Mouse (Mus musculus) CH12.LX (cell line): Measurements from ENCODE around the gene Fastkd5. TPM values are rescaled to one million over a fixed set of nuclear protein-coding genes. Genes with fewer than 3 reads are reported as not detected.

Experiments
- DNase-seq: peaks from one replicate; pipeline ENCODE4 v3.0.0-alpha.2; 2013; ENCODE audit errors: extremely low read depth
- H3K27ac ChIP-seq: 2 replicates; pipeline ENCODE4 v1.5.1; 2012; ENCODE audit warnings: low read depth, mild to moderate bottlenecking, control low read depth, moderate library complexity; ENCODE audit not compliant: insufficient read depth
- H3K27me3 ChIP-seq: replicated peaks from 2 replicates; pipeline ENCODE3; 2012; ENCODE audit warnings: inconsistent platforms
- H3K36me3 ChIP-seq, 2 experiments: replicated peaks in 1 of 2; 2 replicates each; pipeline versions ENCODE3 to v1.6.1; 2012; ENCODE audit warnings: inconsistent platforms in 1 of 2, low read length in 1 of 2, mild to moderate bottlenecking in 1 of 2, mixed read lengths in 1 of 2, moderate library complexity in 1 of 2; ENCODE audit not compliant: control insufficient read depth in 1 of 2, insufficient read depth in 1 of 2
- H3K4me1 ChIP-seq, 2 experiments: 2 replicates each; pipeline ENCODE4 v1.6.1; 2012; ENCODE audit warnings: inconsistent platforms in 1 of 2, moderate library complexity in 1 of 2; ENCODE audit not compliant: insufficient read depth in 2 of 2, control insufficient read depth in 1 of 2
- H3K4me2 ChIP-seq: 2 replicates; pipeline ENCODE4 v1.6.1; 2012; ENCODE audit warnings: low read depth, mild to moderate bottlenecking, control low read depth; ENCODE audit not compliant: poor library complexity, insufficient read depth, severe bottlenecking
- H3K4me3 ChIP-seq, 3 experiments: fragments of 150-350 bp in 1 of 3; sonication (generic) in 1 of 3; replicated peaks in 1 of 3; 2 replicates each; pipeline versions ENCODE3 to v1.5.1; 2011 to 2012; ENCODE audit warnings: low read depth in 2 of 3, low read length in 2 of 3, mild to moderate bottlenecking in 2 of 3, moderate library complexity in 2 of 3, control low read depth in 1 of 3, improper control_type of control experiment in 1 of 3, inconsistent platforms in 1 of 3, mixed read lengths in 1 of 3; ENCODE audit not compliant: poor library complexity in 1 of 3
- H3K79me2 ChIP-seq: replicated peaks from 2 replicates; pipeline ENCODE4 v1.6.1; 2012; ENCODE audit warnings: mild to moderate bottlenecking, moderate library complexity; ENCODE audit not compliant: control insufficient read depth, poor library complexity, insufficient read depth, severe bottlenecking; ENCODE audit errors: extremely low read depth
- H3K9ac ChIP-seq: 2 replicates; pipeline ENCODE4 v1.6.1; 2012; ENCODE audit warnings: low read depth, mild to moderate bottlenecking, control low read depth, moderate library complexity; ENCODE audit not compliant: insufficient read depth
- H3K9me3 ChIP-seq: replicated peaks from 2 replicates; pipeline ENCODE3; 2012; ENCODE audit warnings: low read length, inconsistent platforms, mixed read lengths
- BHLHE40 ChIP-seq: IDR thresholded peaks from 2 replicates; pipeline ENCODE4 v1.6.1; 2011; ENCODE audit warnings: mild to moderate bottlenecking, low read depth, low read length, improper control_type of control experiment
- CHD1 ChIP-seq: IDR thresholded peaks from 2 replicates; pipeline ENCODE4 v1.6.1; 2012; ENCODE audit warnings: low read depth, low read length, improper control_type of control experiment, inconsistent platforms
- CHD2 ChIP-seq: IDR thresholded peaks from 2 replicates; pipeline ENCODE4 v1.6.1; 2011; ENCODE audit warnings: low read length, improper control_type of control experiment
- CTCF ChIP-seq, 2 experiments: IDR thresholded peaks in 1 of 2; conservative IDR thresholded peaks in 1 of 2; 2 replicates each; pipeline ENCODE4 v1.5.1; 2011 to 2012; ENCODE audit warnings: low read depth in 2 of 2, low read length in 2 of 2, improper control_type of control experiment in 1 of 2, inconsistent platforms in 1 of 2, mild to moderate bottlenecking in 1 of 2, moderate library complexity in 1 of 2
- E2F4 ChIP-seq: IDR thresholded peaks from 2 replicates; pipeline ENCODE4 v1.6.1; 2011; ENCODE audit warnings: low read depth, low read length, improper control_type of control experiment; ENCODE audit not compliant: insufficient replicate concordance
- EP300 ChIP-seq: IDR thresholded peaks from 2 replicates; pipeline ENCODE4 v1.6.1; 2011; ENCODE audit warnings: low read length, improper control_type of control experiment
- ETS1 ChIP-seq: conservative IDR thresholded peaks from 2 replicates; pipeline ENCODE4 v1.6.1; 2012; ENCODE audit warnings: low read depth, mild to moderate bottlenecking, inconsistent platforms, low read length, improper control_type of control experiment, moderate library complexity
- GABPA ChIP-seq: IDR thresholded peaks from 2 replicates; pipeline ENCODE4 v1.6.1; 2012; ENCODE audit warnings: low read depth, low read length, improper control_type of control experiment, inconsistent platforms; ENCODE audit not compliant: insufficient replicate concordance
- JUN ChIP-seq: IDR thresholded peaks from 2 replicates; pipeline ENCODE4 v1.6.1; 2011; ENCODE audit warnings: low read depth, mild to moderate bottlenecking, low read length, improper control_type of control experiment, moderate library complexity; ENCODE audit not compliant: insufficient read depth
- JUND ChIP-seq: conservative IDR thresholded peaks from 2 replicates; pipeline ENCODE4 v1.6.1; 2011; ENCODE audit warnings: low read depth, low read length, improper control_type of control experiment
- KAT2A ChIP-seq: IDR thresholded peaks from 2 replicates; pipeline ENCODE4 v1.6.1; 2012; ENCODE audit warnings: low read length, improper control_type of control experiment, inconsistent platforms; ENCODE audit not compliant: insufficient replicate concordance
- MAX ChIP-seq: IDR thresholded peaks from 2 replicates; pipeline ENCODE4 v1.6.1; 2011; ENCODE audit warnings: low read length, improper control_type of control experiment
- MAZ ChIP-seq: IDR thresholded peaks from 2 replicates; pipeline ENCODE4 v1.6.1; 2012; ENCODE audit warnings: low read depth, mild to moderate bottlenecking, inconsistent platforms, low read length, improper control_type of control experiment, moderate library complexity
- MXI1 ChIP-seq: IDR thresholded peaks from 2 replicates; pipeline ENCODE4 v1.6.1; 2011; ENCODE audit warnings: mild to moderate bottlenecking, low read depth, low read length, improper control_type of control experiment
- MYC ChIP-seq: IDR thresholded peaks from 2 replicates; pipeline ENCODE4 v1.6.1; 2011; ENCODE audit warnings: low read depth, mild to moderate bottlenecking, improper control_type of control experiment, low read length
- NELFE ChIP-seq: IDR thresholded peaks from 2 replicates; pipeline ENCODE4 v1.6.1; 2011; ENCODE audit warnings: low read depth, low read length, improper control_type of control experiment
- PAX5 ChIP-seq: IDR thresholded peaks from 2 replicates; pipeline ENCODE4 v1.6.1; 2012; ENCODE audit warnings: low read length, inconsistent platforms, mixed read lengths
- RAD21 ChIP-seq: IDR thresholded peaks from 2 replicates; pipeline ENCODE4 v1.6.1; 2011; ENCODE audit warnings: low read depth, mild to moderate bottlenecking, low read length, improper control_type of control experiment, moderate library complexity
- RCOR1 ChIP-seq: conservative IDR thresholded peaks from 2 replicates; pipeline ENCODE4 v1.6.1; 2012; ENCODE audit warnings: low read depth, mild to moderate bottlenecking, inconsistent platforms, low read length, improper control_type of control experiment
- SIN3A ChIP-seq: IDR thresholded peaks from 2 replicates; pipeline ENCODE4 v1.6.1; 2012; ENCODE audit warnings: low read length, improper control_type of control experiment, inconsistent platforms
- SMC3 ChIP-seq: IDR thresholded peaks from 2 replicates; pipeline ENCODE4 v1.6.1; 2011; ENCODE audit warnings: low read depth, low read length, improper control_type of control experiment
- TBP ChIP-seq: conservative IDR thresholded peaks from 2 replicates; pipeline ENCODE4 v1.6.1; 2011; ENCODE audit warnings: low read depth, low read length, improper control_type of control experiment
- TCF12 ChIP-seq: IDR thresholded peaks from 2 replicates; pipeline ENCODE4 v1.6.1; 2014; ENCODE audit warnings: low read depth, mild to moderate bottlenecking, inconsistent platforms, low read length, improper control_type of control experiment
- USF1 ChIP-seq: IDR thresholded peaks from 2 replicates; pipeline ENCODE4 v1.6.1; 2014; ENCODE audit warnings: low read depth, mild to moderate bottlenecking, inconsistent platforms, low read length, improper control_type of control experiment
- USF2 ChIP-seq: conservative IDR thresholded peaks from 2 replicates; pipeline ENCODE4 v1.6.1; 2011; ENCODE audit warnings: low read depth, low read length, improper control_type of control experiment
- ZC3H11A ChIP-seq: IDR thresholded peaks from 2 replicates; pipeline ENCODE4 v1.6.1; 2012; ENCODE audit warnings: low read depth, mild to moderate bottlenecking, inconsistent platforms, low read length, improper control_type of control experiment
- dilution Hi-C: fragments of 300-500 bp; cut with MboI; formaldehyde crosslinking; loops from 2 replicates; pipeline ENCODE4 v1.14.3; 2020; ENCODE audit warnings: low sequenced_read_pairs; ENCODE audit not compliant: extremely low pct_unique_long_range_greater_than_20kb, extremely low pct_ligation_motif_present
- in situ Hi-C: fragments of 300-500 bp; cut with MboI; formaldehyde crosslinking; loops from 3 replicates; pipeline ENCODE4 v1.14.3; 2019; ENCODE audit warnings: low sequenced_read_pairs, low pct_ligation_motif_present, low pct_unique_long_range_greater_than_20kb, mixed read lengths
- polyA plus RNA-seq: library from polyadenylated mRNA; unstranded; fragments of >175 nt; gene quantifications from 2 replicates; pipeline ENCODE4 v1.2.1, GENCODE M21; 2012; ENCODE audit warnings: low read depth; ENCODE audit not compliant: insufficient read length
- total RNA-seq, 2 experiments: library from RNA; depleted of rRNA; stranded (reverse); fragments of 300-350 nt in 1 of 2; fragments of >200 nt in 1 of 2; gene quantifications; 2 replicates each; pipeline ENCODE4 v1.2.3; 2012 to 2014

Gene Fastkd5
- total and polyA plus RNA-seq, 3 experiments, result 6.0 to 14.8 (median 9.1) TPM

DNA sequence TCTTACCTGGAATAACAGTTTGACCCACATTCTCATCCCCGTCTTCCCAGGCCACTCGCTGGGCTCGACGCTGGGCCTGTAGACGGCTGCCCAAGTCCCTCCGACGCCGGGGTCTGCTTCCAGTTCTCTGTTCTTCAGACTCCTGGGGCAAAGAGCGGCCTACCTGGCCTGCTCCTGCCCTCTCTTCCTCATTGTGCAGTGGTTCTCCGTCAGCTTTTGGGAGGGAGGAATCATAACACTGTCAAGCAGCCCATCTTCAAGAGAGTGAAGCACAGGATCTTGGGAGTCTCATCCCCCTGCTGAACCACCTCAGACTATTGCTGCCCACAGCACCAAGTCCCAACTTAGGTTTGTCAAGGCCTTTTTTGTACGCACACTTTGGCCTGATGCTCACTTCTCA is 33.5 kb upstream of the Fastkd5 start:
- Histone ChIP-seq H3K4me3 (peak overlapping the region; percentile 66 to 69 (median 68)), H3K36me3 (peaks cover 24 to 41% of the 10 kb centered on the region in 2 experiments), H3K27me3 (no peaks in the 10 kb centered on the region), H3K9ac (peak overlapping the region; percentile 78), H3K27ac (no peak overlapping the region), H3K4me1 (peaks cover 3 to 38% of the 10 kb centered on the region in 2 experiments; a peak in 3 of 4 replicates), H3K79me2 (peaks cover 11% of the 10 kb centered on the region), H3K4me2 (peak overlapping the region; percentile 88), H3K9me3 (no peaks in the 10 kb centered on the region)
- dilution Hi-C loops, result no loop called here
- in situ Hi-C loops, result no loop called here
- no peak for DNase-seq
- TF ChIP-seq CTCF (conservative IDR thresholded peaks at IDR 0.05 in 1 of 2, IDR thresholded peaks at IDR 0.05 in 1 of 2; ENCODE audit: low read depth in 2 of 2, low read length in 2 of 2) (no peak), CHD1 (no peak), MXI1 (no peak), BHLHE40 (no peak), USF2 (no peak), MYC (no peak), KAT2A (no peak), MAX (no peak), JUND (no peak), RAD21 (no peak), TBP (no peak), RCOR1 (no peak), E2F4 (no peak), EP300 (no peak), GABPA (no peak), USF1 (no peak)

DNA sequence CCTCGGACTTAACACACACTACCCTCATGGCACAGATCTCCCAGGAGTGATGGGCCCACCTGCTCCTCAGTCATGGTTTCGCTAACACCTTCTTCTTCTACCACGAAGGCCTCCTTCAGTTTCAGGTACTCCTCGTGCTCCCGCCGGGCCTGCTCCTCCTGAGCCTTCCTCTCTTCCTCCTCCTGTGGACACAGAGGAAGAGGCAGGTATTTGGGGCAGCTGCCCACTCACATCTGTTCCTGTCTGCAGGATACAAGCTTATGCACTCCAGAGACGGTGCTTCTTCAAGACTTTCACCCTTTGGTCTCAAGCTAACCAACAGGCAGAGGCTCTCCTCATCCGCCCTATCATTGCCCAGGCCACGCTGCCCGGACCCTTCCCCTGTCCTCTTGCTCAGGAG is 28.7 kb upstream of the Fastkd5 start:
- peaks cover 3 to 23% of the 10 kb centered on the region in 2 experiments; a peak in 3 of 4 replicates for H3K4me1 ChIP-seq
- TF ChIP-seq JUN (no peak), USF2 (no peak), MXI1 (no peak), SMC3 (no peak), SIN3A (no peak), MAZ (no peak), CHD2 (no peak), PAX5 (no peak), TCF12 (no peak), ZC3H11A (no peak), NELFE (no peak), BHLHE40 (no peak), RCOR1 (no peak), MAX (no peak), ETS1 (no peak), RAD21 (no peak)
- TF ChIP-seq, all 38 proteins: peak for 0
- Histone ChIP-seq H3K36me3 (peaks cover 63 to 88% of the 10 kb centered on the region in 2 experiments), H3K9ac (no peak overlapping the region), H3K4me3 (no peak overlapping the region), H3K4me2 (no peak overlapping the region), H3K9me3 (no peaks in the 10 kb centered on the region), H3K79me2 (peaks cover 4% of the 10 kb centered on the region), H3K27ac (no peak overlapping the region), H3K27me3 (no peaks in the 10 kb centered on the region)
- no peak for DNase-seq
- in situ Hi-C loops, result no loop called here
- dilution Hi-C loops, result no loop called here
